Comparison of ENCODE assay signal across 15 mouse cellular contexts in genomic region chr19:59073006-59073405, GRCm38 (mm10). TPM values are rescaled to one million over a fixed set of nuclear protein-coding genes. Genes with fewer than 3 reads are reported as not detected.
A peak's percentile ranks its signal among the peaks of the same experiment; 100 is the strongest.
DNase-seq lines count a peak whose midpoint lies in the region; TF ChIP-seq lines count a peak whose summit lies in the region.
"Had no signal": no experiment of that assay in that cellular context is flagged by ENCODE, and none has a peak within 500 bp of the region (broad histone marks: within the 10 kb centered on the region; RNA-seq: fewer than 3 reads in every experiment).

No protein-coding gene starts in this region.

- no peak for TF ChIP-seq CTCF in layer of hippocampus, adult 2 months (conservative IDR thresholded peaks at IDR 0.05)
- TF ChIP-seq CTCF in bone marrow macrophage, adult 2 months (IDR thresholded peaks at IDR 0.05; ENCODE audit: low read depth, low read length) = no peak

- H3K27ac ChIP-seq in layer of hippocampus, adult 2 months = peak overlapping the region; percentile 53; the same call in 1 of the 2 replicates
- H3K27ac ChIP-seq in bone marrow macrophage, adult 2 months (ENCODE audit: insufficient read depth, low read depth, low read length) = peak overlapping the region; percentile 96
- H3K27ac ChIP-seq: embryonic facial prominence, embryonic 12.5 days; gastrocnemius, adult 2 months; hindbrain, embryonic 13.5 days; liver, embryonic 14.5 days had no signal

- TF ChIP-seq POLR2A in bone marrow macrophage, adult 2 months (IDR thresholded peaks at IDR 0.05; ENCODE audit: borderline replicate concordance, low read depth, low read length) = no peak

- H3K4me3 ChIP-seq in layer of hippocampus, adult 2 months = no peak overlapping the region; the same call in 1 of the 2 replicates
- H3K4me3 ChIP-seq in bone marrow macrophage, adult 2 months (ENCODE audit: insufficient read depth, low read length) = no peak overlapping the region
- H3K4me3 ChIP-seq: embryonic facial prominence, embryonic 12.5 days; gastrocnemius, adult 2 months; hindbrain, embryonic 13.5 days had no signal

- peaks cover 41% of the 10 kb centered on the region for H3K4me1 ChIP-seq in bone marrow macrophage, adult 2 months (ENCODE audit: control insufficient read depth, insufficient read depth, low read length)

- DNase-seq in layer of hippocampus, adult 2 months (ENCODE audit: low spot score in 2 of 2) = no peak
- no peak for DNase-seq in layer of hippocampus, postnatal 25 days (ENCODE audit: extremely low spot score in 1 of 2, low spot score in 1 of 2)
- DNase-seq in cerebellum, adult 11-12 months = peak; percentile 15
- DNase-seq in cerebellum, postnatal 36 days = peak; percentile 20 to 21
- DNase-seq in urinary bladder, postnatal 25 days (ENCODE audit: low spot score) = no peak
- DNase-seq in thymus, postnatal 0 days (ENCODE audit: low spot score) = no peak
- DNase-seq: adrenal gland, postnatal 25 days; gastrocnemius, adult 2 months; kidney, adult 2 months; lung, postnatal 14 days; right cerebral cortex, postnatal 25 days had no signal

RNA-seq across cellular contexts. Expression of gene Shtn1, which starts 2.9 kb away (rescaled TPM):
- total RNA-seq in layer of hippocampus, adult 2 months (2021) = 10 to 100 TPM; 21.7 to 22.9 TPM
- total RNA-seq in layer of hippocampus, postnatal 25 days (2021) = 10 to 100 TPM; 18.7 to 25.4 TPM
- 79.0 and 83.6 TPM in 2 replicates for polyA plus RNA-seq in bone marrow macrophage, adult 2 months (2012; ENCODE audit: insufficient read depth, insufficient read length, missing spikeins)
- polyA plus RNA-seq in thymus, postnatal 0 days (2015; fragmentation: Nextera tagmentation; extraction: Ambion mirVana) = 2.3 and 2.5 TPM in 2 replicates

Comparison
In these comparisons a context has a peak if more than half of its experiments do, and no peak if none do; other contexts are left out.
1. DNase-seq: peak in cerebellum, adult 11-12 months (single experiment) and cerebellum, postnatal 36 days (2 of 2); none in layer of hippocampus, adult 2 months (0 of 2), layer of hippocampus, postnatal 25 days (0 of 2), urinary bladder, postnatal 25 days (single experiment) and thymus, postnatal 0 days (single experiment).